Mouse (Mus musculus): ENCODE measurements around the gene Usb1.

- TF ChIP-seq CTCF (IDR thresholded peaks at IDR 0.05; ENCODE audit: low read depth) (no peak), EP300 (IDR thresholded peaks at IDR 0.05; ENCODE audit: low read depth) (no peak)
These were observed 37.7 kb downstream of the Usb1 start for GRCm38 (mm10) chr8:95369581-95370326.

All from liver, postnatal 0 days (tissue).